Comparison of ENCODE assay signal across 7 mouse cellular contexts in genomic region chr1:165707640-165708322, GRCm38 (mm10). TPM values are rescaled to one million over a fixed set of nuclear protein-coding genes. Genes with fewer than 3 reads are reported as not detected.
DNase-seq lines count a peak whose midpoint lies in the region; ATAC-seq and TF ChIP-seq lines count a peak whose summit lies in the region.

No protein-coding gene starts in this region.

- TF ChIP-seq CTCF in intestine, postnatal 0 days (IDR thresholded peaks at IDR 0.05; ENCODE audit: low read depth) = peak; percentile 8; the same call in 1 of the 2 replicates
- TF ChIP-seq CTCF in lung, adult 2 months (IDR thresholded peaks at IDR 0.05; ENCODE audit: insufficient read depth, low read length) = 0 out of 2 replicates have a peak, but pooled peaks have one; percentile 2

- WGBS in intestine, postnatal 0 days = 2% methylated on average over 43 of the region's 47 CpGs
- WGBS in lung, adult 2 months = 2% methylated on average over 47 of the region's 47 CpGs
- WGBS in neural tube, embryonic 15.5 days = under 1% methylated on average over 46 of the region's 47 CpGs

- DNase-seq in adrenal gland, adult 18-20 months (ENCODE audit: low spot score in 2 of 2) = peak; percentile 46 to 69
- DNase-seq in cerebellum, postnatal 36 days = peak; percentile 7 to 28
- peak; percentile 99 for DNase-seq in heart, adult 11 months
- peak; percentile 66 for DNase-seq in lung, adult 2 months
- DNase-seq in urinary bladder, adult 2 months (ENCODE audit: low spot score) = peak; percentile 42

- peak overlapping the region; percentile 22; the same call in 1 of the 2 replicates for H3K27ac ChIP-seq in intestine, postnatal 0 days (ENCODE audit: low read depth, low read length)
- peak overlapping the region; percentile 63 for H3K27ac ChIP-seq in neural tube, embryonic 15.5 days (replicated peaks)

- peak overlapping the region; percentile 50 for H3K4me3 ChIP-seq in intestine, postnatal 0 days (ENCODE audit: low read depth, low read length)
- H3K4me3 ChIP-seq in lung, adult 2 months (replicated peaks; ENCODE audit: extremely low read depth, low read depth, low read length) = peak overlapping the region; percentile 100
- H3K4me3 ChIP-seq in neural tube, embryonic 15.5 days (replicated peaks) = peak overlapping the region; percentile 55

- H3K9ac ChIP-seq in intestine, postnatal 0 days (ENCODE audit: low read depth, low read length) = peak overlapping the region; percentile 52
- peak overlapping the region; percentile 68 for H3K9ac ChIP-seq in neural tube, embryonic 15.5 days (replicated peaks)

- no peaks in the 10 kb centered on the region for H3K9me3 ChIP-seq in intestine, postnatal 0 days (ENCODE audit: control insufficient read depth)
- no peaks in the 10 kb centered on the region for H3K9me3 ChIP-seq in neural tube, embryonic 15.5 days (replicated peaks)

- H3K36me3 ChIP-seq in intestine, postnatal 0 days (ENCODE audit: control insufficient read depth, insufficient read depth) = no peaks in the 10 kb centered on the region
- H3K36me3 ChIP-seq in neural tube, embryonic 15.5 days = no peaks in the 10 kb centered on the region

- 0 out of 2 replicates have a peak, but pooled peaks cover 4% of the 10 kb centered on the region for H3K4me1 ChIP-seq in intestine, postnatal 0 days (replicated peaks; ENCODE audit: control insufficient read depth, insufficient read depth, low read length)
- H3K4me1 ChIP-seq in lung, adult 2 months (ENCODE audit: control insufficient read depth, insufficient read depth, low read length) = peaks cover 13% of the 10 kb centered on the region
- H3K4me1 ChIP-seq in neural tube, embryonic 15.5 days = peaks cover 18% of the 10 kb centered on the region

- peak overlapping the region; percentile 88 for H3K4me2 ChIP-seq in intestine, postnatal 0 days (replicated peaks; ENCODE audit: low read depth)
- peak overlapping the region; percentile 100 for H3K4me2 ChIP-seq in neural tube, embryonic 15.5 days

- H3K27me3 ChIP-seq in intestine, postnatal 0 days (replicated peaks; ENCODE audit: control insufficient read depth, insufficient read depth, low read length) = no peaks in the 10 kb centered on the region
- H3K27me3 ChIP-seq in neural tube, embryonic 15.5 days (replicated peaks) = peaks cover 50% of the 10 kb centered on the region

- 0 out of 2 replicates have a peak, but pooled peaks have one; percentile 44 for TF ChIP-seq POLR2A in lung, adult 2 months (IDR thresholded peaks at IDR 0.05; ENCODE audit: borderline replicate concordance, extremely low read depth, low read depth, low read length)

- peak; percentile 38; the same call in 1 of the 2 replicates for ATAC-seq in intestine, postnatal 0 days
- ATAC-seq in neural tube, embryonic 15.5 days (ENCODE audit: low FRiP score) = peak; percentile 57

RNA-seq across cellular contexts. Expression of gene Rcsd1, which starts 1.8 kb away (rescaled TPM):
- total RNA-seq in adrenal gland, adult 18-20 months (2021) = 10 to 100 TPM; 13.5 to 15.2 TPM
- polyA plus RNA-seq in intestine, postnatal 0 days (2015; fragmentation: Nextera tagmentation; extraction: Ambion mirVana) = 11.7 and 14.2 TPM in 2 replicates
- 33.9 and 40.9 TPM in 2 replicates for polyA plus RNA-seq in lung, adult 2 months (2012; rRNA removed)
- 8.1 and 29.8 TPM in 2 replicates for polyA plus RNA-seq in neural tube, embryonic 15.5 days (2015; fragmentation: Nextera tagmentation; extraction: Ambion mirVana)
- polyA plus RNA-seq in urinary bladder, adult 2 months (2012; rRNA removed) = 13.2 and 16.6 TPM in 2 replicates

RNA-seq across cellular contexts. Expression of gene Creg1, which starts 55.8 kb away (rescaled TPM):
- 10 to 100 TPM; 68.6 to 77.2 TPM for total RNA-seq in adrenal gland, adult 18-20 months (2021)
- 195 and 201 TPM in 2 replicates for polyA plus RNA-seq in intestine, postnatal 0 days (2015; fragmentation: Nextera tagmentation; extraction: Ambion mirVana)
- 91.8 and 94.8 TPM in 2 replicates for polyA plus RNA-seq in lung, adult 2 months (2012; rRNA removed)
- polyA plus RNA-seq in neural tube, embryonic 15.5 days (2015; fragmentation: Nextera tagmentation; extraction: Ambion mirVana) = 45.7 and 47.1 TPM in 2 replicates
- 63.9 and 64.3 TPM in 2 replicates for polyA plus RNA-seq in urinary bladder, adult 2 months (2012; rRNA removed)

Comparison
In these comparisons a context has a peak if more than half of its experiments do, and no peak if none do; other contexts are left out.
1. Peak in every context shown above with its lines: DNase-seq, ATAC-seq, H3K4me3 ChIP-seq and H3K27ac ChIP-seq.
2. DNase-seq: peak in every context shown above with its lines; median percentile 99 in heart, adult 11 months; 66 in lung, adult 2 months; 58 in adrenal gland, adult 18-20 months; 42 in urinary bladder, adult 2 months; 18 in cerebellum, postnatal 36 days.
3. H3K4me3 ChIP-seq: peak in every context shown above with its lines; median percentile 100 in lung, adult 2 months; 55 in neural tube, embryonic 15.5 days; 50 in intestine, postnatal 0 days.